ENCODE assay signal across 16 mouse cellular contexts in genomic region chr4:40587254-40587653, GRCm38 (mm10).
"Had no signal": no experiment of that assay in that cellular context is flagged by ENCODE, and none has a peak within 500 bp of the region (broad histone marks: within the 10 kb centered on the region; RNA-seq: fewer than 3 reads in every experiment).

No protein-coding gene starts in this region.

- H3K36me3 ChIP-seq: lung, embryonic 15.5 days; midbrain, embryonic 13.5 days; midbrain, embryonic 15.5 days; neural tube, embryonic 12.5 days; stomach, embryonic 15.5 days had no signal

- H3K27ac ChIP-seq: lung, embryonic 15.5 days; macrophage; midbrain, embryonic 13.5 days; midbrain, embryonic 15.5 days; neural tube, embryonic 12.5 days; stomach, embryonic 15.5 days; stomach, postnatal 0 days had no signal

- DNase-seq: lung, postnatal 14 days; lung, postnatal 36 days; right cerebral cortex, postnatal 14 days; thymus, adult 2 months; thymus, postnatal 25 days; thymus, postnatal 4 days had no signal

- H3K4me2 ChIP-seq: lung, embryonic 15.5 days; midbrain, embryonic 11.5 days; midbrain, embryonic 13.5 days; midbrain, embryonic 15.5 days; neural tube, embryonic 12.5 days; stomach, embryonic 15.5 days had no signal

- ATAC-seq: lung, postnatal 0 days; midbrain, embryonic 13.5 days; midbrain, embryonic 15.5 days had no signal

- H3K4me1 ChIP-seq: lung, embryonic 15.5 days; megakaryocyte, embryonic 14.5 days; midbrain, embryonic 13.5 days; midbrain, embryonic 15.5 days; neural tube, embryonic 12.5 days; stomach, embryonic 15.5 days had no signal

- H3K9ac ChIP-seq: lung, embryonic 15.5 days; midbrain, embryonic 13.5 days; midbrain, embryonic 15.5 days; neural tube, embryonic 12.5 days; stomach, embryonic 15.5 days had no signal

- H3K4me3 ChIP-seq: lung, embryonic 15.5 days; megakaryocyte, embryonic 14.5 days; midbrain, embryonic 13.5 days; midbrain, embryonic 15.5 days; neural tube, embryonic 12.5 days; stomach, embryonic 15.5 days had no signal

- H3K9me3 ChIP-seq: lung, embryonic 15.5 days; megakaryocyte, embryonic 14.5 days; midbrain, embryonic 13.5 days; midbrain, embryonic 15.5 days; neural tube, embryonic 12.5 days; stomach, embryonic 15.5 days had no signal

- H3K27me3 ChIP-seq: lung, embryonic 15.5 days; megakaryocyte, embryonic 14.5 days; midbrain, embryonic 13.5 days; midbrain, embryonic 15.5 days; neural tube, embryonic 12.5 days; stomach, embryonic 15.5 days had no signal
